Mouse (Mus musculus) stomach, adult 2 months (tissue): ENCODE data around the gene Tmem132d. TPM values are rescaled to one million over a fixed set of nuclear protein-coding genes. Genes with fewer than 3 reads are reported as not detected.

Experiments used
- polyA plus RNA-seq: library from polyadenylated mRNA; depleted of rRNA; stranded (reverse); fragments of >200 nt; gene quantifications from 2 replicates; pipeline ENCODE4 v1.2.3, GENCODE M21; 2012; rRNA removed

Tmem132d gene
- not detected in 2 replicates for polyA plus RNA-seq

GRCm38 (mm10) chr5:128432916-128433315 lies at the start of gene Tmem132d:
Tmem132d (minus strand) TSS chr5:128433077.

Other genes with a start within 250 kb of the Tmem132d start
- gene Fzd10, start 167.8 kb upstream of the Tmem132d start, polyA plus RNA-seq: 5.3 and 5.5 TPM in 2 replicates